Mouse (Mus musculus): ENCODE results near the gene Robo2. TPM values are rescaled to one million over a fixed set of nuclear protein-coding genes. Genes with fewer than 3 reads are reported as not detected.

The Robo2 gene
- polyA plus RNA-seq (2014; fragmentation: Illumina TruSeq; extraction: RNeasy Lipid Tissue Mini Kit (QIAGEN cat#74804); ENCODE audit: low read depth, low replicate concordance) = 34.5 TPM

GRCm38 (mm10) chr16:74411481-74412251 is at the start of gene Robo2:
TSS of gene Robo2 (minus strand) at chr16:74411825.

All from sigmoid colon, adult 10 weeks (tissue).